Mouse (Mus musculus) cerebellum, postnatal 14 days (tissue): Measurements from ENCODE around the gene Tfb1m.

Experiments used
- DNase-seq, 2 experiments: peaks; one replicate each; pipeline ENCODE4 v3.0.0; 2021; ENCODE audit warnings: mixed read lengths in 2 of 2

Gene Tfb1m

DNA sequence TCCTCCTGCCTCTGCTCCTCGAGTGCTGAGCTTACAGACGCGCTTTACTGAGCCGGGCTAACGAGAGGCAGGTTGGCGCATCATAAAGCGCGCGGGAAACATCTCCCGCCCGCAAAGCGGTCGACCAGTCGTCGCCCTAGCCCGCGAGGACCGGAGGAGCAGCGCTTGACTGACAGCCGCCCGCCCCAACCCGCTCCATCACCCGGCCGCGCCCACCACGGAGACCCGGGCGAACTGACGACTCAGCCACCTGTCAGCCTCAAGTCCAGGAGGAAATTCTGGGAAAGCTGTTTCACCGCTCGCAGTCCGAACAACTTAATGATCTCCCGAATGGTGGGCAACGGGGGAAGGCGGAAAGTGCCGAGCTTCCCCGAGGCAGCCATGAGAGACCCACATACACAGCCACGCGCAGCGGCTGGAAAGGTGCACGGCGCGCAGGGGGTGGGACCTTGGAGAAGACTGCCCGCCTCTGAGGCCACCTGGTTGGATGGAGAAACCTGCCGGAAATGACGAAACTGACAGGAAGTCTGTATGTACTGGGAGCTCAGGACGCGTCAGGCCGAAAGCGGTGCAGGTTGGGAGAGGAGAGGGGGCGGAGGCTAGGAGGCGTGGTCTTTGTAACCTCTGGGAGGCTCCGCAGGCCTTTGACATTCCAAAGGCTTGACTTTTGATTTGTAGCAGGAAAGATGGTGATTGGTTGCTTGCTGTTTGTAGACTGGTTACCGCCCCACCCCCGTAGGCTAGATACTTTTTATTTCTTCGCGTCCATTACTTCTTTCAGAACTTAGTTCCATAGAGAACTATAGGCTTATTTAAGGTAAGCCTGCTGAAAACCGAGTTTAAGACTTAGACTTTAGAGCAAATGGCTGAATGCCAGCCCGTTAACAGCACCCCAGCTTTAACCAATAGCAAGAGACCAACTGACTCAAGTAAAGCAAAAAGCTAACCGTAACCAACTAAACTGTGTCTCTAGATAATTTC lies at the start of gene Tfb1m:
Tfb1m (minus strand) TSS at position 451 of the 981 bp plus-strand sequence.
- peak; percentile 97 to 99 for DNase-seq

DNA sequence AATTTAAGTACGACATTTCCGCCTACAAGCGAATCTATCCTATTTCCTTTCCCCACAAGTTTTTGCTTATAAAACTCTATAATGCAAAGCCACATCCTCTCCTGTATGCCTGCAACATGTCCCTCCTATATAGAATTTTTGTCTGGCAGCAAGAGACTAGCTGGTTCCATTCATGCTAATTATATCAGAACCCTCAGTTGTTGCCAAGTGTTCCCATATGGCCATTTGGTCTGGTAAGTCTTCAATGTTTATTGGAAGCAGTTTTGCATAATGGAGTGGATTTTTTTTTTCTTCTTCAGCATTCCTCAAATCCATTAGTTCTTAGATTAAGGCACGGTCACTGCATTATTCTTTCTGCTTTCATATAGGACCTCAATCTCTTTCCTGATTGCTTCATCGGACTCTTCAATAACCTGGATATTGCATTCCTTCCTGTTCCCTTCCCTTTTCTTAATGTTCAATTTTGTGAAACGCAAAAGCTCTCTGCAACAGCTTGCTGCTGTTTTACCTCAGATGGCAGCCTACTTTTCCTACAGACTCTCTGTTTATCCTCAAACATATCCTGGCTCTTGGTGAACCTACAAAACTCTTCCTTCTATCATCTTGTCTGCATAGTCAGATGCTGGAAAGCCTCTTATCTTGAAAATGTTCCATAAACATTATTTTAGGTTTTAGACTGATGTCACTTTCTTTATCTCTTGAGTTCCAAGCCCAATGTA lies 45.5 kb upstream of the Tfb1m start:
- DNase-seq = peak in 1 of 2 experiments; percentile 41

DNA sequence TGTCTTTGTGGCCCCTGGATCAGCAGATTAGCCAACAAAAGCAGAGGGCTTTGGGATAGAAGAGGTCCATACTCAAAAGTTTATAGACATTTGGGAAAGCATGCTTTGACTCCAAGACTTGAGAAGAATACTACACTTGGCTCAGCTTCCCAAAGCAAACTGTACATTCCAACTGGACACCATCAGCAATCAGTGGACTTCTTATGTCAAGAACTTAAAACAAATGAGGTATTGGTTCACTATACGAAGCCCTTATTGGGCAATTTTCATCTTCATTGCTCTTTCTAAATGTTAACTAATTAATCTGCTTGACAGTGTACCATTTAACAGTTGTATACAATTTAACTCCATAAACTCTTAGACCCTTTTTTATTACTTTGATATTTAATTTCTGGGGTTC lies 40.8 kb upstream of the Tfb1m start:
- no peak for DNase-seq

DNA sequence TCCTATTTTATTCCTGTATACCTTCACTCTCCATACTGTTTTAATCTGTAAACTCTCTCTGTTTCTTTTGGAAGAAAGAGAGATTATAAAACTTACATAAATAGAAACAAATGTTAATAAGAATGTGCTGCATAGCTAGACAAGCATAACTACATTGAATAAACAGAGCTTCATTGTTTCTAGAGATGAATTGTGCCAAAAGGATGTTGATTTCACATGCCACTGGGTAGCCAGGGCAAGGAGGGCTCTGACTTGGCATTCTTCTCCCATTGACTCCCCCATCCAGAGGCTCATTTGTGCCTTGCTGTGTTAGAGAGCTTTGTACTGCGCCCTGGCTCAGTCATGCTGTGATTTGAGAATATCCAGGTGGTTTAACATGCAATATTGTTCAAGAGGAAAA lies 40.3 kb upstream of the Tfb1m start:
- DNase-seq = no peak

DNA sequence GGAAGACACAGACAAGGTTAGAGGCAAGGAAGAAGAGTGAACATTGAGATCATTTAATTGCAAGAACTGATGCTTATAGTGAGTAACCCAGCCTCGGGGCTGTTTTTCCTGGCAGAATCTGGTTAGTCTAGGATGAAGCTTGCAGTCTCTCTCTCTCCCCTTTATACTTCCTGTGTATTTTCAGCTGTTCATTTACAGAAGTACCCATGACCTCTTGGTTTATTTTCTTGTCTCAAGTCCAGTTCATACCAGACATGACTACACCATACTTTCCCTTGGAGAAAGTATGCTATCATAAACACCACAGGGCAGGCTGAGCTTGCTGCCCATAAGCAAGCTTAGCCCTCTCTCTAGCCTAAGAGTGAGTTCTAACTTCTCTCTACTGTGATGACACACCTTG lies 39.5 kb upstream of the Tfb1m start:
- no peak for DNase-seq

DNA sequence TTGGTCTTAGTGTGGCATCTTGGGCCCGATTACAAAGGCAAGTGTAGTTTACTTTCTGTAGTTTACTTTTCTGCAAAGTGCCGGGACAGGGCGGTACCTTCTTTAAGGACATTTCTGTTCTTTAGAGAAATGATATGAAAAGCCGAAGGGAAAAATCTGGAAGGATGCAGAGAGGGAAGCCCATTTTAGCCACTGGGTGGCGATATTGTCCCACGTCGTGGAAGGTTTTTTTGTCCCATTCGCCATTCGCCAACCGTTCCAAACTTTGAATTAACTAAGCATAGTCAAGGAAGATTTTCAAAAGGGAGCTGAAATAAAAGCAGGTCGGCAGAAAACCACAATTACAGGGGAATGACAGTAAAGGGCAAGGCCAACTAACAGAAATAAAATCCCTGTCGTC lies 13.3 kb upstream of the Tfb1m start:
- DNase-seq = peak; percentile 88 to 91

DNA sequence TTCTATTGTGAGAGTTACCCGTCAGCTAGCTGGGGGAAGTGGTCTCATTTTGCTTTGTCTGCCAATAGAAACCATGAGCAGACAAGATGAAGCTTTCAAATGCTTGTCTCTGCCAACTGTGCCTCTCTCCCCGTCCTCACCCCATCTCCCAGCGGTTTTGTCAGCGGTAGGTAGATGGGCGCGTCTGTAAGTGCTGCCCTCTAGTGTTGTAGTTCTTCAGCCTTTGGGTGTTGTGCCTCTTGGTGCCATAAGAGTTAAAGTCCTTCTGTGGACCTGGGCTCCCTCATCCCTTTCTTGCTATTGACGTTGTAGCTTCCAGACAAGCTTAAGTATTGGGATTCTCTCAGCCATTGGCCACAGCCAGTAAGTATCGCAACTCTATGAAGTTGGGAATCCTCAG lies 4.8 kb upstream of the Tfb1m start:
- DNase-seq = no peak

DNA sequence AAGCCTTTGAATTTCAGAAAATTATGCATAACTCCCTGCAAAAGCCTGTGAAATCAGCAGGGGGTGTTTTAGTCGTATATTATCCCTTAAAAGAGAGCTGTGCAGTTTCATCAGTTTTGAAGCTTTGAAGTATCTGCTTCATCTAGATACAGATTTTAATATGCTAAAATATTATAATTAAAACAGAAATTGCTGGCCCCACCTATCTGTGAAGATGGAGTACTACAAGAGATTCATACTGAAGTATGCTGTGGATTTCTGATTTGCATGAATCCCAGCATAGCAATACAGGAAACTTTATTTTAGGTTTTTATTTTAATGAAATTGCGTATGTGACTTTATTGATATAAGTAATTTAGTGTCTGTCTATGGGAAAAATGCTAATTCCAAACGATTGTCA lies 3.0 kb upstream of the Tfb1m start:
- DNase-seq = peak in 1 of 2 experiments; percentile 10

DNA sequence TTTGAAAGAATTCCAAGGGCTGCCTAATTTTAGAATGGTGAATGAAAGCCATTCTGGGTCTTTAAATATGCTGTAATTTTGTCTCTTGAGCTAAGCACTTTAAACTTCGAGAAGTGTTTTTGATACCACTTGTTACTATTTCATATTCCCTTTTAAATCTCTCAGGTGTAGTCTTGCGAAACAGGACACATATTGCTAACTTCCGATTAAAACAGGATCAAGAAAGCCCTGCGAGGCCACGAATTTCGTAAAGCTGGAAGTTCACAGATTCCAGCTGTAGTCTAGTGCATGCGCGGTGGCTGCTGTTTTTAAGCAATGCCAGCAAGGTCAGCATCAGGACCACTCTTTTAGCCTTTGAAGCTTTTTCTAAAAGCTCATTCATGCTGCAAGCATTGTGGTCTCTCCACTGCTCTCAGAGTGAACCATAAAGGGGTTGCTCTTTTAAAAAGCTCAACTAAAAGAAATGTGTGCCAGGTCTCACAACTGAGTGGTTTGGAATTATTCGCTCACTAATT lies 832 bp upstream of the Tfb1m start:
- peak in 1 of 2 experiments; percentile 5 for DNase-seq

DNA sequence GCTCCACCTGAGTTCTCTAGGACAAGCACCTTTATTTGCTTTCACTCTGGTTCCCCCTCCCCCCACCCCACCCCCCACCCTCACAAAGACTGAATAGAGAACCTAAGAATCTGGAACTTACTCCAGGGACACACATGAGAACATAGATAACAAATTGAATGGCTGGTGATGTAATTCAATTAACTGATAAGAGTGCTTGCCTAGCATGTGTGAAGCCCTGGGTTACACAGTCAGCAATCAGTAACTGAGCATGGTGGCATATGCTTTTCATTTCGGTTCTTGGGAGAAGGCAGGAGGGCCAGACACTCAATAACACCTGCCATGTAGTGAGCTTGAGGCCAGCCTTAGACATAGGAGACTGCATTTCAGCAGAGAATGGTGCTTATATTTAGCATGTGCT lies 1.3 kb downstream of the Tfb1m start:
- peak in 1 of 2 experiments; percentile 5 for DNase-seq

DNA sequence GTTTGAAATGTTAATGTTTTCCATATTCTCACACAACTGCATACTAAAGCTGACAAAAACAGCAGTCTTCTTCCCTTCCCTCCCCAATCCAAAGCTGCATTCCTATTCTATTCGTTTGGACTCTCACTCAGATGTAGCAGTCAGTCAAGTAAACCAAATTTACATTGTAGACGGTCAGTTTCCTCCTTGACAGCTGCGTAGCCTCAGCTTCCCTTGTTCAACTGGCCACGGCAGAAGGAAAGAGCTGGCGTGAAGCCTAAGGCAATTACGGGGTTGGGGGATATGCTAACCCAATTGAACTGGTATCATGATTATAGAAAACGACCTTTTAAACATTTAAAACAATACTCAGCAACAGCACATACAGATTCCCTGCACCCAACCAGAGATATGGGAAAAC lies 9.9 kb downstream of the Tfb1m start:
- DNase-seq = no peak

DNA sequence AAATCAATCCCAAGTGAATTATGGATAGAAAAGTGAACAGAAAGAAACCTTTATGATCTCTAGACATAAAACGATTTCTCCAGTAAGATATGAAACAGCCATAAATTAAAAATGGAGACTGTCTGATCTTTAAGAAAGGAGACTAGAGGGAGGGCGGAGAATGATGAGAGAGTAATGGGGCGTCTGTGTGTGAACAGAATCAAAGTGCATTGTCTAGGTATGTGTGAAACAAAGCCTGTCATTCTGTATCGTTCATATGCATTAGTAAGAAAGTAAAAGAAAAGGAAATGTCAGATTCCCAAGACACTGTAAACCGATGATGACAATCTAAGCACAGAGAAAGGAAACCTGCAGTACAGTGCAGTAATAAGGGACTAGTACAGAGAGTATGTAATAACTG lies 16.5 kb downstream of the Tfb1m start:
- no peak for DNase-seq

DNA sequence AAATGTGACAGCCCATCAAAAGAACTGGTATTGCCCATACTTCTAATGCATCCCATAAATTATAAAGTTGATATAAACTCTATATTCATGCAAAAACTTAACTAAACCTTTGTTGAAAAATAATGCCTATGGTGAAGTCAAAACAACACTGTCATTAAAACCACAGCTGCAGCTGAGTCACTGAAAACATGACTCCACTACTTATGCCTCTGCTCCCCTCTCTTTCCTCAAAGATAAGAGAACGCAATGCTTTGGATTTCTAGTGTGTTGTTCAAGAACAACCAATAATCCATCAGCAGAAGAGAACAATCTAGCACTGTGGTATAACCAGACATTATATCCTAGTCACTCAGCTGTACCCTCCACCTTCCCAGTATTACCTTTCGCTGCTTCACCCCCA lies 17.3 kb downstream of the Tfb1m start:
- DNase-seq = no peak

DNA sequence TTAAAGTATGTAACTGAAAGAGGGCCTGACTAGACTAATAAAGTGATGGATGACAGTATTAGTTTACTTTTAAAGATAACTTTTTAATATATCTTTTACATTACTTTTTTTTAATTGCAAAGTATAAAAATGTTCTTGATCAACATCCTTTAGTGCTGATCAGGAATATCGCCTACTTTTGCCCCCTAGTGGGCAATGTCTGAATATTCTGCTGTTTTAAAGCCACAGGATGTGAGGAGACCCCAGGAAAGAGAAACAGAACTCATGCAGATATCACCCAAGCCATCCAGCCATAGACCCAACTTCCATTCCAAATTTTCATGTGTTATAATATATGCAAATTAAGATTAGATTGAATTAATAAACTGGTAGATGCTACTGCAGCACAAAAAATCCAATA lies 24.2 kb downstream of the Tfb1m start:
- DNase-seq = peak; percentile 24 to 36

DNA sequence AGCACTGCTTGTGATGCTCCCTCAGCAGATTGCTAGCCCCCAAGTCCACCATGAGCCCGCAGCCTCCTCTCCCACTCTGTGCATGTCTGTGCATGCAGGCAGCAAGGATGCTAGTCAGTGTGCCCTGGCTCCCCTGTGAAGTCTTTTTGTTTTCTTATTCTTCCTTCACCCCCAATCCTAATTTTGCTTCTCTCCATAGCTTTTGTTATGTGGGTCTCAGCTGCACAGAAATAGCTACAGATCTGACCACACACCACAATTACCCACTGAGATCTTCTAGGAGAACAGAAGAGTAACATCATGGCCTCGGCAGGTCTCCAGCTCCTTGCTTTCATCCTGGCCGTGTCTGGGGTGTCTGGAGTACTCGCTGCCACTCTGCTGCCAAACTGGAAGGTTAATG lies 25.3 kb downstream of the Tfb1m start, which contains the start of gene Cldn20:
Cldn20 (plus strand) TSS at position 301 of the 400 bp plus-strand sequence.
- no peak for DNase-seq

DNA sequence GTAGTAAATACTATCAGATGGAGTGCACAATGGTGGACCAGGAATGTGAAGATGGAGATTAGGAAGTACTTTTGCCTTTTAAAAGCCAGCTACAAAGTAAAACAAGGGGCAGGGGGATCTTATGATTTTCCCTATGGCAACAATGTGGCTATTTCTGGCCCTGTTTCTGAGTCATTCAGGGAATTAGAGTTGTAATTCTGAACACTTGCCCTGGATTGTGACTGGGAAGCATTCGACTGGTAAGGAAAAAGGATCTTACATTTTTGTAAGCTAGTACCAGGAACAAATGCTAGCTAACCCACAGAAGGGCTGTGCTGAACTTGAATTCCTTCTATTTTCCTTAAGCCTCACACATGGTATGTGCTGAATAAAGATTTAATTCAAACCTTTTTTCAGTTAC lies 25.9 kb downstream of the Tfb1m start:
- DNase-seq = no peak

DNA sequence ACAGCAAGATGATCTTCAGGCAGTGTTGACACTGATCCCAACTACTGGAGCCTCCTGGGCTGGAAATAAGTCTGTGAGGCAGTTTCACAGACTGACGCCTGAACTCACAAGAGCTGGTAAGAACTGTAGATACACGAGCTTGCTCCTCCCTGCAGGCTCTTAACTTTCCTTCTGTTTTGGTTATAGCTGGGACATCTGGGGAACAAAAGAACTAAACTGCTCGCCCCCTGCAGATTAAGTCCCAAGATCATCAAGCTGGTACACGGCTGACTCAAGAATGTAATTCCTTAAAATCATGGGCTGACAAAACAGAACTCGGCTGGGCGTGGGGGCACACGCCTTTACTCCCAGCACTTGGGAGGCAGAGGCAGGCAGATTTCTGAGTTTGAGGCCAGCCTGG lies 27.0 kb downstream of the Tfb1m start:
- DNase-seq = no peak

DNA sequence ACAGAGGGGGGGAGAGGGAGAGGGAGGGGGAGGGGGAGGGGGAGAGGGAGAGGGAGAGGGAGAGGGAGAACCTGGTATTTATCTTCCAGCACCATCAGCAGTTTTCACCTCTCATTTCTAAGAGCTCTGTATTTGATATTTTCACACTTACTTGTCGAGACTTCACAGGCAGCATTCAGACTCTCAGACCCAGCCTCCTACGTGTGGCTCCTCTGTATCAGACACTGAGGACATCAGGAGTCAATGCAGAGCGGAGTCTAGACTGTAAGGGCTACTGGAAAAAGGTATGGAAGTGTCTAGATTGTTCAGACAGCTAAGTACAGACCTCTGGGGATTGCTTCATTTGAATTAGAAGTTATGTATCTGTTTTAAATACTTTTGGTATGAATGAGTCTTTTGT lies 28.1 kb downstream of the Tfb1m start:
- DNase-seq = no peak

DNA sequence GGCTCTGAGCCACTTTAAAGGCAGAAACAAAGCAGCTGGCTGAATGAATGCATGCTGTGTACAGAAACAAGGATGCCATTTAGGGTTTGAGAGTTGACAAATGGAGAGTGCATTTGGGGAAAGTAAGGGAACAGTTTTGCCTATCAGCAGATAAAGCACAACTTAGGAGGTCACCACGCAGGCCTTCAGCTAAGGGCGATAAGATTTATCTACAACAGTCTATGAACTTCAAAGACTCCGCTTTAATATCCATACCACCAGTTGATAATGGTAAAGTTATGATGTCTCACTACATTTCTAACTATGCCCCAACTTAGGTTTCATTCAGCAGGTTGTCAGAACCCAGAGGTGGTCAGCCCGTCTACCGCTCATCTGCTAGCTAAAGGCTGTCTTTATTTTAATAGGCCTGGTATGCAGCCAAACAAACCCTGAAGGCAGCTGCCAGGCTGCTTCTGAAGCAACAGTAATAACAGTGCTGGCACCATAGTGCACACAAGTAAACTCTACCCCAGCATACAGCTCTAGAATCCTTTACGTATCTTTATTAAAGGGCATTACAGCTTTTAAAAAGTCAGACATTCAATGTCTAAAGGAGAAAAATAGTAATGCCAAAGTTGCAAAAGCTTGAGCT lies 29.6 kb downstream of the Tfb1m start:
- no peak for DNase-seq

DNA sequence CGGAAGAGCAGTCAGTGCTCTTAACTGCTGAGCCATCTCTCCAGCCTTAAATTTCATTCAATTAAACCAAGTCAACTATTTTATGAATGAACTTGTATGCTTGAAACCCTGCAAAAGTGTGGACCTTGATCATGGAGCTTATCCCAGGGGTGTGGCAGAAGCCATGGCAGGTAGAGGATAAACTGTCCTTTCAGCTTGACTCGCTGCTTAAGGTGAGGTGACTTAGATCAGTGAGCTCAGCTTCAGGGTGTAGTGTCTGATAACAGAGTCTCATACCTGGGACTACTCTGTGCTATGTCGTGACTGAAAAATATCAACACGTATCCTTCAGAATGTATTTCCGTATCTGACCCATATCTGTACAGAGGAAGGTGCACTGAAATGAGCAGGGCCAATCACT lies 37.2 kb downstream of the Tfb1m start:
- DNase-seq = no peak

DNA sequence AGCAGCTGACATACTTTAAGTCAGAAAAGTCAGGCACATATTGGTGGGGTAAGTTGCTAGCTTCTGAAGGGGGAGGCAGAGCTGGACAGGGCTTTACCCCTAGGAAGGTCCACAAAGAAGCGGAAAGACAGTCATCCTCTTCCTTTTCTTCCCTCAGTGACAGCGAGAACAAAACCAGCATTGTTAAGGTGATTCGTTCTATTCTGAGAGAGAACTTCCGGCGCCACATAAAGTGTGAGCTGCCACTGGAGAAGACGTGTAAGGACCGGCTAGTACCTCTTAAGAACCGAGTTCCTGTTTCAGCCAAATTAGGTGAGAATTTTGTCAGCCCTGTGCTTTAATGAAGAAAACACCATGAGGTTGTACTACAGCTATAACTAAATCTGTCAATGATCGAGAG lies 41.2 kb downstream of the Tfb1m start:
- DNase-seq = no peak

DNA sequence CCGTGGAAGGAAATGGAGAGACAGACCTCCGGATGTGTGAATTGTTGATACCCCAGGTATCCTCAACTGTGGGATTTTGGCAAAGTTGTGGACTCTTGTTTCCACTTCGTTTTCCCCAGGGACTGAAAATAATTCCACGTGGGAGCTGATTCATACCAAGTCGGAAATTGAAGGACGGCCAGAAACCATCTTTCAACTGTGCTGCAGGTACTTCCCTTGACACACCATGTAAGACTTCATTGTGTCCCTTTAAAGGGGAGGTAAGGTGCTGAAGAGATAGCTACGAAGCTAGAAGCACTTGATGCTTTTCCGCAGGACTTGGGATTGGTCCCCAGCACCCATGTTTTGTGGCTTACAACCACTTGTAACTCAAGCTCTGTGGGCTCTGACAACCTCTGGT lies 41.7 kb downstream of the Tfb1m start:
- no peak for DNase-seq

DNA sequence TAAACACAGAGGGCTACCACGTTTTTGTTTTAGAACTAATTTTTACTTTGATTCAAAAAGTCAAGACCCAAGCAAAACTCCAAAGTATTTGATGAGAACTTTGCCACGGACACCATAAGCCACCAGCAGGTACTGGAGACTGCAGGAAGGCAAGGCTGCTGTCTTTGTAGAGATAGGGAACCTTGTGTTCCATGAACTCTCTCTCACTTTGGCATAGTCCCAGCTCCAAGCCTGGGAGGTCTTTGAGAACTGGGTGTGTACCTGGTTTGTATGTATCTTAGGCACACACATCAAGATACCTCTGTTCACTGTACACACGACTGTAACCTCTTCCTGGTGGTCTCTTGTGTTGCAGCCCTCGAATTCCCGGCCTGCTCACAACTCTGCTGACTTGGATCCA lies 43.3 kb downstream of the Tfb1m start:
- no peak for DNase-seq
